Mouse (Mus musculus) CH12.LX (cell line): ENCODE measurements around the gene Scfd2. TPM values are rescaled to one million over a fixed set of nuclear protein-coding genes. Genes with fewer than 3 reads are reported as not detected.

Experiments used
- DNase-seq: peaks from one replicate; pipeline ENCODE4 v3.0.0-alpha.2; 2013; ENCODE audit errors: extremely low read depth
- H3K27ac ChIP-seq: 2 replicates; pipeline ENCODE4 v1.5.1; 2012; ENCODE audit warnings: low read depth, mild to moderate bottlenecking, control low read depth, moderate library complexity; ENCODE audit not compliant: insufficient read depth
- H3K27me3 ChIP-seq: replicated peaks from 2 replicates; pipeline ENCODE3; 2012; ENCODE audit warnings: inconsistent platforms
- H3K36me3 ChIP-seq, 2 experiments: replicated peaks in 1 of 2; 2 replicates each; pipeline versions ENCODE3 to v1.6.1; 2012; ENCODE audit warnings: inconsistent platforms in 1 of 2, low read length in 1 of 2, mild to moderate bottlenecking in 1 of 2, mixed read lengths in 1 of 2, moderate library complexity in 1 of 2; ENCODE audit not compliant: control insufficient read depth in 1 of 2, insufficient read depth in 1 of 2
- H3K4me1 ChIP-seq, 2 experiments: 2 replicates each; pipeline ENCODE4 v1.6.1; 2012; ENCODE audit warnings: inconsistent platforms in 1 of 2, moderate library complexity in 1 of 2; ENCODE audit not compliant: insufficient read depth in 2 of 2, control insufficient read depth in 1 of 2
- H3K4me2 ChIP-seq: 2 replicates; pipeline ENCODE4 v1.6.1; 2012; ENCODE audit warnings: low read depth, mild to moderate bottlenecking, control low read depth; ENCODE audit not compliant: poor library complexity, insufficient read depth, severe bottlenecking
- H3K4me3 ChIP-seq, 3 experiments: fragments of 150-350 bp in 1 of 3; sonication (generic) in 1 of 3; replicated peaks in 1 of 3; 2 replicates each; pipeline versions ENCODE3 to v1.5.1; 2011 to 2012; ENCODE audit warnings: low read depth in 2 of 3, low read length in 2 of 3, mild to moderate bottlenecking in 2 of 3, moderate library complexity in 2 of 3, control low read depth in 1 of 3, improper control_type of control experiment in 1 of 3, inconsistent platforms in 1 of 3, mixed read lengths in 1 of 3; ENCODE audit not compliant: poor library complexity in 1 of 3
- H3K79me2 ChIP-seq: replicated peaks from 2 replicates; pipeline ENCODE4 v1.6.1; 2012; ENCODE audit warnings: mild to moderate bottlenecking, moderate library complexity; ENCODE audit not compliant: control insufficient read depth, poor library complexity, insufficient read depth, severe bottlenecking; ENCODE audit errors: extremely low read depth
- H3K9ac ChIP-seq: 2 replicates; pipeline ENCODE4 v1.6.1; 2012; ENCODE audit warnings: low read depth, mild to moderate bottlenecking, control low read depth, moderate library complexity; ENCODE audit not compliant: insufficient read depth
- H3K9me3 ChIP-seq: replicated peaks from 2 replicates; pipeline ENCODE3; 2012; ENCODE audit warnings: low read length, inconsistent platforms, mixed read lengths
- BHLHE40 ChIP-seq: IDR thresholded peaks from 2 replicates; pipeline ENCODE4 v1.6.1; 2011; ENCODE audit warnings: mild to moderate bottlenecking, low read depth, low read length, improper control_type of control experiment
- CHD1 ChIP-seq: IDR thresholded peaks from 2 replicates; pipeline ENCODE4 v1.6.1; 2012; ENCODE audit warnings: low read depth, low read length, improper control_type of control experiment, inconsistent platforms
- CTCF ChIP-seq, 2 experiments: IDR thresholded peaks in 1 of 2; conservative IDR thresholded peaks in 1 of 2; 2 replicates each; pipeline ENCODE4 v1.5.1; 2011 to 2012; ENCODE audit warnings: low read depth in 2 of 2, low read length in 2 of 2, improper control_type of control experiment in 1 of 2, inconsistent platforms in 1 of 2, mild to moderate bottlenecking in 1 of 2, moderate library complexity in 1 of 2
- ELF1 ChIP-seq: IDR thresholded peaks from 2 replicates; pipeline ENCODE4 v1.6.1; 2014; ENCODE audit warnings: low read depth, mild to moderate bottlenecking, inconsistent platforms, low read length, improper control_type of control experiment
- EP300 ChIP-seq: IDR thresholded peaks from 2 replicates; pipeline ENCODE4 v1.6.1; 2011; ENCODE audit warnings: low read length, improper control_type of control experiment
- ETS1 ChIP-seq: conservative IDR thresholded peaks from 2 replicates; pipeline ENCODE4 v1.6.1; 2012; ENCODE audit warnings: low read depth, mild to moderate bottlenecking, inconsistent platforms, low read length, improper control_type of control experiment, moderate library complexity
- HCFC1 ChIP-seq: IDR thresholded peaks from 2 replicates; pipeline ENCODE4 v1.6.1; 2012; ENCODE audit warnings: low read depth, mild to moderate bottlenecking, inconsistent platforms, low read length, improper control_type of control experiment
- IRF4 ChIP-seq: IDR thresholded peaks from 2 replicates; pipeline ENCODE4 v1.6.1; 2014; ENCODE audit warnings: low read depth, mild to moderate bottlenecking, inconsistent platforms, low read length, improper control_type of control experiment
- JUN ChIP-seq: IDR thresholded peaks from 2 replicates; pipeline ENCODE4 v1.6.1; 2011; ENCODE audit warnings: low read depth, mild to moderate bottlenecking, low read length, improper control_type of control experiment, moderate library complexity; ENCODE audit not compliant: insufficient read depth
- JUND ChIP-seq: conservative IDR thresholded peaks from 2 replicates; pipeline ENCODE4 v1.6.1; 2011; ENCODE audit warnings: low read depth, low read length, improper control_type of control experiment
- MAFK ChIP-seq: IDR thresholded peaks from 2 replicates; pipeline ENCODE4 v1.6.1; 2011; ENCODE audit warnings: low read length, improper control_type of control experiment; ENCODE audit not compliant: insufficient replicate concordance
- MAZ ChIP-seq: IDR thresholded peaks from 2 replicates; pipeline ENCODE4 v1.6.1; 2012; ENCODE audit warnings: low read depth, mild to moderate bottlenecking, inconsistent platforms, low read length, improper control_type of control experiment, moderate library complexity
- MEF2A ChIP-seq: IDR thresholded peaks from 2 replicates; pipeline ENCODE4 v1.6.1; 2014; ENCODE audit warnings: low read depth, mild to moderate bottlenecking, inconsistent platforms, low read length, improper control_type of control experiment, borderline replicate concordance
- MYC ChIP-seq: IDR thresholded peaks from 2 replicates; pipeline ENCODE4 v1.6.1; 2011; ENCODE audit warnings: low read depth, mild to moderate bottlenecking, improper control_type of control experiment, low read length
- NELFE ChIP-seq: IDR thresholded peaks from 2 replicates; pipeline ENCODE4 v1.6.1; 2011; ENCODE audit warnings: low read depth, low read length, improper control_type of control experiment
- NRF1 ChIP-seq: IDR thresholded peaks from 2 replicates; pipeline ENCODE4 v1.6.1; 2014; ENCODE audit warnings: low read depth, mild to moderate bottlenecking, inconsistent platforms, low read length, improper control_type of control experiment, moderate library complexity
- PAX5 ChIP-seq: IDR thresholded peaks from 2 replicates; pipeline ENCODE4 v1.6.1; 2012; ENCODE audit warnings: low read length, inconsistent platforms, mixed read lengths
- POLR2AphosphoS2 ChIP-seq: IDR thresholded peaks from 2 replicates; pipeline ENCODE4 v1.6.1; 2011; ENCODE audit warnings: low read depth, low read length, improper control_type of control experiment
- RAD21 ChIP-seq: IDR thresholded peaks from 2 replicates; pipeline ENCODE4 v1.6.1; 2011; ENCODE audit warnings: low read depth, mild to moderate bottlenecking, low read length, improper control_type of control experiment, moderate library complexity
- RCOR1 ChIP-seq: conservative IDR thresholded peaks from 2 replicates; pipeline ENCODE4 v1.6.1; 2012; ENCODE audit warnings: low read depth, mild to moderate bottlenecking, inconsistent platforms, low read length, improper control_type of control experiment
- SIN3A ChIP-seq: IDR thresholded peaks from 2 replicates; pipeline ENCODE4 v1.6.1; 2012; ENCODE audit warnings: low read length, improper control_type of control experiment, inconsistent platforms
- SMC3 ChIP-seq: IDR thresholded peaks from 2 replicates; pipeline ENCODE4 v1.6.1; 2011; ENCODE audit warnings: low read depth, low read length, improper control_type of control experiment
- TBP ChIP-seq: conservative IDR thresholded peaks from 2 replicates; pipeline ENCODE4 v1.6.1; 2011; ENCODE audit warnings: low read depth, low read length, improper control_type of control experiment
- UBTF ChIP-seq: IDR thresholded peaks from 2 replicates; pipeline ENCODE4 v1.6.1; 2012; ENCODE audit warnings: low read depth, mild to moderate bottlenecking, inconsistent platforms, low read length, improper control_type of control experiment, moderate library complexity
- USF1 ChIP-seq: IDR thresholded peaks from 2 replicates; pipeline ENCODE4 v1.6.1; 2014; ENCODE audit warnings: low read depth, mild to moderate bottlenecking, inconsistent platforms, low read length, improper control_type of control experiment
- USF2 ChIP-seq: conservative IDR thresholded peaks from 2 replicates; pipeline ENCODE4 v1.6.1; 2011; ENCODE audit warnings: low read depth, low read length, improper control_type of control experiment
- ZC3H11A ChIP-seq: IDR thresholded peaks from 2 replicates; pipeline ENCODE4 v1.6.1; 2012; ENCODE audit warnings: low read depth, mild to moderate bottlenecking, inconsistent platforms, low read length, improper control_type of control experiment
- ZKSCAN1 ChIP-seq: IDR thresholded peaks from 2 replicates; pipeline ENCODE4 v1.6.1; 2012; ENCODE audit warnings: low read depth, inconsistent platforms, low read length, improper control_type of control experiment, borderline replicate concordance
- ZMIZ1 ChIP-seq: IDR thresholded peaks from 2 replicates; pipeline ENCODE4 v1.6.1; 2012; ENCODE audit warnings: low read depth, mild to moderate bottlenecking, inconsistent platforms, low read length, improper control_type of control experiment
- dilution Hi-C: fragments of 300-500 bp; cut with MboI; formaldehyde crosslinking; loops from 2 replicates; pipeline ENCODE4 v1.14.3; 2020; ENCODE audit warnings: low sequenced_read_pairs; ENCODE audit not compliant: extremely low pct_unique_long_range_greater_than_20kb, extremely low pct_ligation_motif_present
- in situ Hi-C: fragments of 300-500 bp; cut with MboI; formaldehyde crosslinking; loops from 3 replicates; pipeline ENCODE4 v1.14.3; 2019; ENCODE audit warnings: low sequenced_read_pairs, low pct_ligation_motif_present, low pct_unique_long_range_greater_than_20kb, mixed read lengths
- polyA plus RNA-seq: library from polyadenylated mRNA; unstranded; fragments of >175 nt; gene quantifications from 2 replicates; pipeline ENCODE4 v1.2.1, GENCODE M21; 2012; ENCODE audit warnings: low read depth; ENCODE audit not compliant: insufficient read length
- total RNA-seq, 2 experiments: library from RNA; depleted of rRNA; stranded (reverse); fragments of 300-350 nt in 1 of 2; fragments of >200 nt in 1 of 2; gene quantifications; 2 replicates each; pipeline ENCODE4 v1.2.3; 2012 to 2014

The Scfd2 gene
- total and polyA plus RNA-seq, 3 experiments, result 13.2 to 18.0 (median 14.4) TPM

DNA sequence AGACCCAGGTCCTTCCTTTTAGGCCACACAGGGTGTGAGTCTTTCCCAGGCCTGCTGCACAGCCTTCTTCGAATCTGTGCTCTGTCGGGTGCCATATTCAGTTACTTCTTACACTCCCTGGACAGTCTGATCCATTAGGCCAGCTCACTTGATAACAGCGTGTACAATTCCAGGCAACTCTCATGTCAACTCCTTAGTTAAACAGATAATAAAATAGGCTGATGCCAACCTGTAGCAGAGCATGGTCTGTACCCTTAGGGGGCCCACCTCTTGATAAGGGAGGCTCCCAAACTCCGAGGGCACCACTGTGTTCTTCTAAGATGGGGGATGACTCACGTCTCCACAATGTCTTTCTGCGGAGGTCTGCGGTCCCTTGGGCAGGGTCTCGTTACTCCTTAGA, 291.3 kb downstream of the Scfd2 start:
- in situ Hi-C loops, result no loop called here
- Histone ChIP-seq H3K9ac (no peak overlapping the region), H3K27ac (no peak overlapping the region), H3K27me3 (no peaks in the 10 kb centered on the region), H3K4me1 (peaks cover 0 to 14% of the 10 kb centered on the region in 2 experiments; a peak in 1 of 4 replicates), H3K79me2 (no peaks in the 10 kb centered on the region), H3K9me3 (no peaks in the 10 kb centered on the region), H3K4me3 (no peak overlapping the region), H3K4me2 (no peak overlapping the region), H3K36me3 (no peaks in the 10 kb centered on the region)
- no peak for DNase-seq
- TF ChIP-seq MYC (no peak), PAX5 (no peak), ZC3H11A (no peak), JUND (no peak), SMC3 (no peak), TBP (no peak), CTCF (conservative IDR thresholded peaks at IDR 0.05 in 1 of 2, IDR thresholded peaks at IDR 0.05 in 1 of 2; ENCODE audit: low read depth in 2 of 2, low read length in 2 of 2) (no peak), ZKSCAN1 (no peak), IRF4 (no peak), SIN3A (no peak), RAD21 (no peak), UBTF (no peak), MAFK (no peak), CHD1 (no peak), RCOR1 (no peak), MEF2A (no peak), JUN (no peak), NELFE (no peak), NRF1 (no peak), USF2 (no peak)
- dilution Hi-C loops, result no loop called here

DNA sequence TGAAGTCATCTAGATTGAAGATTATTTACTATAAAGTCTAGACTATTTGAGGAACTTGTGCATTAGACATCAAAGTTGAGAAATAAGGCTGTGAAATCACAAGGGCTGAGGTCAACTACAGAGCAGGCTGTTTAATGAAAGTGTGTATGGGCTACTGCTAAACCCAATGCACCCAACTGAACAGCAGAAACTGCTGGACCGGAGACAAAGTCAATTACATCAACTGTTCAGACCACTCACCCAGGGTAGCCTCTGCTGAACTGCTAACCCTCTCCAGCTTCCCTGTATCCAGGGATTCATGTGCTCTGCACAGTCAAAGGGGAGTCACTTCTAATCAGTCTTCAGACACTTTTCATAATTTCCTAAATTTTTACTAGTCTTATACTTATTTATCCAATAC, 292.2 kb downstream of the Scfd2 start:
- no peak overlapping the region for H3K9ac ChIP-seq
- no peaks in the 10 kb centered on the region for H3K79me2 ChIP-seq
- no peak overlapping the region for H3K4me3 ChIP-seq
- H3K4me2 ChIP-seq, result no peak overlapping the region
- DNase-seq, result no peak
- in situ Hi-C loops (no loop called here), dilution Hi-C loops (no loop called here)
- no peaks in the 10 kb centered on the region for H3K36me3 ChIP-seq
- H3K27me3 ChIP-seq, result no peaks in the 10 kb centered on the region
- H3K27ac ChIP-seq, result no peak overlapping the region
- TF ChIP-seq PAX5 (no peak), HCFC1 (no peak), MAZ (no peak), USF1 (no peak), POLR2AphosphoS2 (no peak), NRF1 (no peak), ETS1 (no peak), ZMIZ1 (no peak), EP300 (no peak), ELF1 (no peak), BHLHE40 (no peak), CHD1 (no peak)
- no peaks in the 10 kb centered on the region for H3K9me3 ChIP-seq
- H3K4me1 ChIP-seq, result peaks cover 0 to 10% of the 10 kb centered on the region in 2 experiments; a peak in 2 of 4 replicates
